Comparison of ENCODE assay signal across 8 mouse cellular contexts in the genomic region with DNA sequence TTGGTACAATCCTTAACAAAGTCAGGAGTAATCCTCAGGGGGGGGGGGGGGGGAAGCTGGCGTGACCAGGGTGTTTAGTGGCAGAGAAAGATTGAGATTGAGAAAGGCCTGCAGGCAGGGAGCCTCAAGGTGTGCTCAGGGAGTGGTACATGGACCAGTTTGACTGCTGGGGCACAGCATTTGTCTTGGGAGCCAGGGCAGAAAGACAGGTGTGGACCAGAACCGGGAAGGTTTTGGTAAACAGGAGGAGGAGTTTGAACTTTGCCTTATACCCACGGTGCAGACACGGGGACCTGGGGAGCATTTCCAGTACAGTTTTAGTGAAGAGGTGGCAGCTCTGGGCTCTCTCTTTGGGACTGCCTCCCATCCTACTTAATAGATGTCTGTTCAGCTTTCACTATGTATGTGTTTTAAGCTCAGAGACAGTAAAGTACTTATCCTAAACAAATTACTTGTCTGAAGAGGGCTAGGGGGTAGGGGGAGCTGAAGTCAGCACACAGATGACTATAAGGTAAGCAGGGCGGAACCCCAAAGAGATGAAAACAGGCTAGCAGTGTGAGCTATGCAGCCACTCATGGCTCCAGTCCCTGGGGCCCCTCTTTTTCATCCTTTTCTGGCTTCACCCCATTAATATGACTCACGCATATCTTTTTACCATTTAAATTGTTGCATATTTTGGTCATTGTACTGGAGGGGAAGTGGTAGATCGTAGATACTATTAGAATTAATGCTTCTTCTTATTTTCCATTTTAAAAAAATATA. TPM values are rescaled to one million over a fixed set of nuclear protein-coding genes. Genes with fewer than 3 reads are reported as not detected.
DNase-seq lines count a peak whose midpoint lies in the region; ATAC-seq and TF ChIP-seq lines count a peak whose summit lies in the region.

No protein-coding gene starts in this region.

- peak overlapping the region; percentile 91 for H3K4me2 ChIP-seq in lung, embryonic 14.5 days
- H3K4me2 ChIP-seq in forebrain, embryonic 12.5 days, result peak overlapping the region; percentile 95
- H3K4me2 ChIP-seq in limb, embryonic 13.5 days (replicated peaks), result peak overlapping the region; percentile 94
- peak overlapping the region; percentile 65 for H3K4me2 ChIP-seq in stomach, embryonic 14.5 days (replicated peaks; ENCODE audit: low read depth, low read length)

- H3K4me1 ChIP-seq in lung, embryonic 14.5 days (ENCODE audit: insufficient read depth), result peaks cover 17% of the 10 kb centered on the region
- peaks cover 17% of the 10 kb centered on the region for H3K4me1 ChIP-seq in forebrain, embryonic 12.5 days
- peaks cover 21% of the 10 kb centered on the region for H3K4me1 ChIP-seq in limb, embryonic 13.5 days
- peaks cover 30% of the 10 kb centered on the region for H3K4me1 ChIP-seq in stomach, embryonic 14.5 days (ENCODE audit: control insufficient read depth, insufficient read depth, low read length)

- H3K9me3 ChIP-seq in lung, embryonic 14.5 days (ENCODE audit: low read depth, low read length), result no peaks in the 10 kb centered on the region
- no peaks in the 10 kb centered on the region for H3K9me3 ChIP-seq in forebrain, embryonic 12.5 days
- no peaks in the 10 kb centered on the region for H3K9me3 ChIP-seq in limb, embryonic 13.5 days
- H3K9me3 ChIP-seq in stomach, embryonic 14.5 days (ENCODE audit: control insufficient read depth, low read depth, low read length), result no peaks in the 10 kb centered on the region

- TF ChIP-seq CTCF in lung, embryonic 14.5 days (IDR thresholded peaks at IDR 0.05; ENCODE audit: low read depth), result no peak

- no peak overlapping the region for H3K27ac ChIP-seq in lung, embryonic 14.5 days (ENCODE audit: low read depth)
- no peak overlapping the region for H3K27ac ChIP-seq in forebrain, embryonic 12.5 days
- no peak overlapping the region for H3K27ac ChIP-seq in limb, embryonic 13.5 days
- no peak overlapping the region for H3K27ac ChIP-seq in stomach, embryonic 14.5 days (ENCODE audit: low read length)

- 38% methylated on average over 7 of the region's 7 CpGs for WGBS in lung, embryonic 14.5 days
- WGBS in forebrain, embryonic 12.5 days, result 42% methylated on average over 7 of the region's 7 CpGs
- 37% methylated on average over 7 of the region's 7 CpGs for WGBS in limb, embryonic 13.5 days
- WGBS in stomach, embryonic 14.5 days, result 39% methylated on average over 7 of the region's 7 CpGs

- H3K36me3 ChIP-seq in lung, embryonic 14.5 days (ENCODE audit: insufficient read depth), result no peaks in the 10 kb centered on the region
- no peaks in the 10 kb centered on the region for H3K36me3 ChIP-seq in forebrain, embryonic 12.5 days (replicated peaks)
- no peaks in the 10 kb centered on the region for H3K36me3 ChIP-seq in limb, embryonic 13.5 days
- no peaks in the 10 kb centered on the region for H3K36me3 ChIP-seq in stomach, embryonic 14.5 days (ENCODE audit: control insufficient read depth, insufficient read depth, low read length)

- peak overlapping the region; percentile 55 for H3K4me3 ChIP-seq in lung, embryonic 14.5 days (ENCODE audit: low read depth, low read length)
- H3K4me3 ChIP-seq in forebrain, embryonic 12.5 days (replicated peaks), result peak overlapping the region; percentile 50
- H3K4me3 ChIP-seq in limb, embryonic 13.5 days, result peak overlapping the region; percentile 62
- H3K4me3 ChIP-seq in stomach, embryonic 14.5 days (ENCODE audit: low read depth, low read length), result peak overlapping the region; percentile 43

- no peaks in the 10 kb centered on the region for H3K27me3 ChIP-seq in lung, embryonic 14.5 days (ENCODE audit: insufficient read depth, low read length)
- H3K27me3 ChIP-seq in forebrain, embryonic 12.5 days, result peaks cover 28% of the 10 kb centered on the region
- no peaks in the 10 kb centered on the region for H3K27me3 ChIP-seq in limb, embryonic 13.5 days
- H3K27me3 ChIP-seq in stomach, embryonic 14.5 days (ENCODE audit: control insufficient read depth, insufficient read depth, low read length), result no peaks in the 10 kb centered on the region

- no peak overlapping the region for H3K9ac ChIP-seq in lung, embryonic 14.5 days
- no peak overlapping the region for H3K9ac ChIP-seq in forebrain, embryonic 12.5 days
- peak overlapping the region; percentile 72 for H3K9ac ChIP-seq in limb, embryonic 13.5 days
- H3K9ac ChIP-seq in stomach, embryonic 14.5 days (replicated peaks; ENCODE audit: low read depth, low read length), result no peak overlapping the region

- intact Hi-C loops in left cerebral cortex, postnatal 25 days (cut with DNase I), result no loop called here
- intact Hi-C loops in left cerebral cortex, postnatal 4 days (cut with DNase I), result no loop called here

- DNase-seq in lung, embryonic 14.5 days, result no peak
- DNase-seq in lung, postnatal 10 days, result no peak
- no peak for DNase-seq in left cerebral cortex, postnatal 25 days (ENCODE audit: low spot score in 2 of 2)
- DNase-seq in left cerebral cortex, postnatal 4 days, result no peak
- no peak for DNase-seq in right cerebral cortex, postnatal 36 days (ENCODE audit: low spot score in 2 of 2)

- no peak for ATAC-seq in lung, embryonic 14.5 days (ENCODE audit: insufficient read depth)
- no peak for ATAC-seq in forebrain, embryonic 12.5 days (ENCODE audit: low FRiP score)
- ATAC-seq in limb, embryonic 13.5 days (ENCODE audit: low FRiP score, low read depth), result 0 out of 2 replicates have a peak, but pooled peaks have one; percentile 2
- no peak for ATAC-seq in stomach, embryonic 14.5 days (ENCODE audit: insufficient number of reproducible peaks, insufficient read depth, low FRiP score, low read depth)

RNA-seq across cellular contexts. Expression of gene Epha1, which starts 0.8 kb away (rescaled TPM):
- 5.7 and 7.0 TPM in 2 replicates for polyA plus RNA-seq in lung, embryonic 14.5 days (2014; fragmentation: Nextera tagmentation; extraction: Ambion mirVana)
- polyA plus RNA-seq in forebrain, embryonic 12.5 days (2016; fragmentation: Nextera tagmentation; extraction: Ambion mirVana), result 0.69 and 1.4 TPM in 2 replicates
- 8.9 and 9.4 TPM in 2 replicates for polyA plus RNA-seq in limb, embryonic 13.5 days (2015; fragmentation: Nextera tagmentation; extraction: Ambion mirVana)
- 4.0 and 5.3 TPM in 2 replicates for polyA plus RNA-seq in stomach, embryonic 14.5 days (2014; fragmentation: Nextera tagmentation; extraction: Ambion mirVana)
- total RNA-seq in left cerebral cortex, postnatal 25 days (2021), result under 1 TPM; 0.21 to 0.27 TPM
- total RNA-seq in left cerebral cortex, postnatal 4 days (2021), result under 1 TPM; 0.14 to 0.18 TPM

RNA-seq across cellular contexts. Expression of gene Zyx, which starts 24.4 kb away (rescaled TPM):
- 194 and 198 TPM in 2 replicates for polyA plus RNA-seq in lung, embryonic 14.5 days (2014; fragmentation: Nextera tagmentation; extraction: Ambion mirVana)
- polyA plus RNA-seq in forebrain, embryonic 12.5 days (2016; fragmentation: Nextera tagmentation; extraction: Ambion mirVana), result 66.6 and 71.1 TPM in 2 replicates
- polyA plus RNA-seq in limb, embryonic 13.5 days (2015; fragmentation: Nextera tagmentation; extraction: Ambion mirVana), result 118 and 123 TPM in 2 replicates
- 112 and 117 TPM in 2 replicates for polyA plus RNA-seq in stomach, embryonic 14.5 days (2014; fragmentation: Nextera tagmentation; extraction: Ambion mirVana)
- 10 to 100 TPM; 51.4 to 53.4 TPM for total RNA-seq in left cerebral cortex, postnatal 25 days (2021)
- 10 to 100 TPM; 43.9 to 49.8 TPM for total RNA-seq in left cerebral cortex, postnatal 4 days (2021)

RNA-seq across cellular contexts. Expression of gene Tas2r143, which starts 26.2 kb away (rescaled TPM):
- polyA plus RNA-seq in lung, embryonic 14.5 days (2014; fragmentation: Nextera tagmentation; extraction: Ambion mirVana), result not detected in 2 replicates
- polyA plus RNA-seq in forebrain, embryonic 12.5 days (2016; fragmentation: Nextera tagmentation; extraction: Ambion mirVana), result not detected in 2 replicates
- not detected in 2 replicates for polyA plus RNA-seq in limb, embryonic 13.5 days (2015; fragmentation: Nextera tagmentation; extraction: Ambion mirVana)
- polyA plus RNA-seq in stomach, embryonic 14.5 days (2014; fragmentation: Nextera tagmentation; extraction: Ambion mirVana), result not detected in 2 replicates
- not detected for total RNA-seq in left cerebral cortex, postnatal 25 days (2021)
- total RNA-seq in left cerebral cortex, postnatal 4 days (2021), result not detected

RNA-seq across cellular contexts. Expression of gene Tas2r135, which starts 31.4 kb away (rescaled TPM):
- not detected in 2 replicates for polyA plus RNA-seq in lung, embryonic 14.5 days (2014; fragmentation: Nextera tagmentation; extraction: Ambion mirVana)
- not detected in 2 replicates for polyA plus RNA-seq in forebrain, embryonic 12.5 days (2016; fragmentation: Nextera tagmentation; extraction: Ambion mirVana)
- not detected in 2 replicates for polyA plus RNA-seq in limb, embryonic 13.5 days (2015; fragmentation: Nextera tagmentation; extraction: Ambion mirVana)
- polyA plus RNA-seq in stomach, embryonic 14.5 days (2014; fragmentation: Nextera tagmentation; extraction: Ambion mirVana), result not detected in 2 replicates
- not detected for total RNA-seq in left cerebral cortex, postnatal 25 days (2021)
- under 1 TPM in 1 of 2 experiments, not detected in 1; 0.36 TPM for total RNA-seq in left cerebral cortex, postnatal 4 days (2021)

RNA-seq across cellular contexts. Expression of gene Fam131b, which starts 49.4 kb away (rescaled TPM):
- polyA plus RNA-seq in lung, embryonic 14.5 days (2014; fragmentation: Nextera tagmentation; extraction: Ambion mirVana), result 0.11 and 0.13 TPM in 2 replicates
- 3.6 and 4.7 TPM in 2 replicates for polyA plus RNA-seq in forebrain, embryonic 12.5 days (2016; fragmentation: Nextera tagmentation; extraction: Ambion mirVana)
- polyA plus RNA-seq in limb, embryonic 13.5 days (2015; fragmentation: Nextera tagmentation; extraction: Ambion mirVana), result 0.45 and 0.56 TPM in 2 replicates
- polyA plus RNA-seq in stomach, embryonic 14.5 days (2014; fragmentation: Nextera tagmentation; extraction: Ambion mirVana), result 0.34 and 0.48 TPM in 2 replicates
- total RNA-seq in left cerebral cortex, postnatal 25 days (2021), result 100 to 1,000 TPM; 118 to 121 TPM
- total RNA-seq in left cerebral cortex, postnatal 4 days (2021), result 10 to 100 TPM; 83.4 to 92.0 TPM
